Mouse (Mus musculus) spleen, postnatal 10 days (tissue): Measurements from ENCODE around the gene She.
"Not testable (repeated sequence)": the region's sequence is repeated elsewhere in the genome, so short reads cannot be mapped to it uniquely, and the experiment has no call there.

Experiments
- DNase-seq, 2 experiments: peaks; one replicate each; pipeline ENCODE4 v3.0.0; 2021 to 2022; ENCODE audit warnings: low spot score in 2 of 2

The She gene

DNA sequence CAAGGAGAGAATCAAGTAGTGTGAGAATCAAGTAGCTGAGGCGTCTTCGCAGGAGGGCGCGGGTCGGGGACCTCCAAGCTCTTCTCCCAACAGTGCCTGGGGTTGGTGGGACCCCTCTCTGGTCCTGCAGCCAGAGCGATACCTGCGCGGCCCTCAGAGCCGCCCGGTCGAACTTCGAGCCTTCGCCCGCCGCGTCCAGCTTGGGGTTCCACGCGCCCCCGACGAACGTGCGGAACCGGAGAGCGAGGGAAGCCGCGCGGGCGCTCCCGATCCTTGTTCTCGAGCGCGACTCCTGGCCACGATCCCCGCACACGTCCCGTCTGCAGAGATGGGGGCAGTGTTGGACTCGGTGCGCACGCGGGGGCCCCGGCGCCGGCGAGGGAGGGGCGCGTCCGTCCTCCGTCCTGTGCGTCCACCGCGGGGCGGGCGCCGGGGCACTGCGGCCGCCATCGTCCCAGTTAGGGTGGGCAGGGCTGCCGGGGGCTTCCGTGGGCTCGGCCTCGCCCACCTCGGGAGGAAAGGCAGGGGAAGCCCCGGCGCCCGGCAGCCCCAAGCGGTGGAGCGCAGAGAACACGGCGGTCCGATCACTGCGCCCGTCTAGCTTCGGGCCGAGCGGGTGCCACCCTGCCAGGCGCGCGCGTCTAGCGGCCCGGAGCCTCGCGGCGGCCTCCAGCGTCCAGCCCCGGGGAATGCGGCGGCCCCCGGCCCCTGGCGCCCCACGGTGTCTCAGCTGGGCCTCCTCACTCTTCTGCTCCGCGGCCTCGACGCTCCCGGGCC lies at the start of gene She:
Gene She, plus strand, starts transcription at position 556 of the 777 bp plus-strand sequence.
- no peak for DNase-seq

DNA sequence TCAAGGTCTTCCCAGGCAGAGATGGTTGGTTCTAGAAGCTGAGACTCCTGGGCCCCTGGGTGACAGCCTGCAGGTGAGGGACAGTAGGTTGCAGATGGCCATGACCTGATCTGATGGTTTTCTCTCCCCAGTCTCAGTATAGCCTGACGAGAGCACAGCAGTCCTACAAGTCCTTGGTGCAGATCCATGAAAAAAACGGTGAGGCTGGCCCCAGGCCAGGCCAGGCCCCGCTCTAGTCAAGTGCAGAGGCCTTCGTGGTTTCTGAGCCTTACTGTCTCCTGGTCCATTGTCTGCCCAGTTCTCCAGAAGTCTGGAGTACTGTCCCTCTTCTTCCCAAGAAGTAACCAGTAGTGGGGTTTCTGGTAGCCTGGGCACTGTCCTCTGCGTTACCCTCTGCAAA lies 49.5 kb upstream of the She start:
- DNase-seq = no peak

DNA sequence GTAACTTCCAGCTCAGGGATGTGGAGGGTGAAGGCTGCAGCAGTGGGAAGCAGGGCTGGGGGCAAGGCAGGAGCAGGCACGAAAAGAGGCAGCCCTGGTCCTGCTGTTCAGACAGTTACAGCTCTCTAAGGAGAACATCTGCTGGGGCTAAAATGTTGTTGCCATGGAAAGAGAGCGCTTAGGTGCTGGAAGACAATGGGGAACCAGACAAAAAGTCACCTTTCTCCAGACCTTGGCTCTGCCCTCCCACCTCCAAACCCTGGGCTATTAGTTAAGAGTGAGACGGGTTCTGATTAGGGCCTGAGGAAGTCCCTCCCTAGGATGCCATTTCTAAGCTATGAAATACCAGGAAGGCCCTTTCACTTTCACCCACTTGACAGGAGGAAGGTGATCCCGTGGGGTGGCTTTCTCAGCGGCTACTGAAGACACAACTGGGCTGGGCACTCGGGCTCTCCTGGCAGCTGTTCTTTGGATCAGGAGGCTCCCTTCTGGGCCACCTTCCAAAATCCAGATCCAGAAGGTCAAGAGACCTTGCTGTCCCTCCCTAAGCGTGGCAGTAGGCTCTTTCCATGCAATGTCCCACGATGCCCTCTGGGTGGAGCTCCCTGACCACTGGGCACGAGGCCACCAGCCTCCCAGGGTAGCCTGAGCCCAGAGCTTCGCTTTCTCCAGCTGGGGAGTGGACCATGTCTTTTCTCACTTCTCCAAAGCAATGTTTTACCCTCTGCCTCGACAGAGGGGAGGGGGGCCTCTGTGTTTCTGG lies 46.0 kb upstream of the She start:
- DNase-seq = peak; percentile 41 to 72

DNA sequence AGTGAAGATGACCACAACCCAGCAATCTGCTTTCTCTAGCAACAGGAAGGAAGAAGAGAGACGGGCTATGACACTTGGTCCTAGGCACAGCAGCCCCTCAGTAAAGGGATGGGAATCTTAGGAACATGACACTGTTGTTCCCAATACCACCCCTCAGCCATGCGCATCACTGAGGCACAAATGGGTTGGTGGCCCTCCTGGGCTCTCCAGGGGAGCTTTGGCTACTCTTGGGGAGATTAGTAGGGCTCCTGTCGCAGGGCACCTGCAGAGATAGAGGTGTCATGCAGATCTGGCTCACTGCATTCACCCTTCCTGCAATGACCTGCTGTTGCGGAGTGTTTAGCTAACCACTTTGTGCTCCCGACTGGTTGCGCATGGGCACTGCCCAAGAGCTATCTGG lies 44.9 kb upstream of the She start:
- DNase-seq = no peak

DNA sequence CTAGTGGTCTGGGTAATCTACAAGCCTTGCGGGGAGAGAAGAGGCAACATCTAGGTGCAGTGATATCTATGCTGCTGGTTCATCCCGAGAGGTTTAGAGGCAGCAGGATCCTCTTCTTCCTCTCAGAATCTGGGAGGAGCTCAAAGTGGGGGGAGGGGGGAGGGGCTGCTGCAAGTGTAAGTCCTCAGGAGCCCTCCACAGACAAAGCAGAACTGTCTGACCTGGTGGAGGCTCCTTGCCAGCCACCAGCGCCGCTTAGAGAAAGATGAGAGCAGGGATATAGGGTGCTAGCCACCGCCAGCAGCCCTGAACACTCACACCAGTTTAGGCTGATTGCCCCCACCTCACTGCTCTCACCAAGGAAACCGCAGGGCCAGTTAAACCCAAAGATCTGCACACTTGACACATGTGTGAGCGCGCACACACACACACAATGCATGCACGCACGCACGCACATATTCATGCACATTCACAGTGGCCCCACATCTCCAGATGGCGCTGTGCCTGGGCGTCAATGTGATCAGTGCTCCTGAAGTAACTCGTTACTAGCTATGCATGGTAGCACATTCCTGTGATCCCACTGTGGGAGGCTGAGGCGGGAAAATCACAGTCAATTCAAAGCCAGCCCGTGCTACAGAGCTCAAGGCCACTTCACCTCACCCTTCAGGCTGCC lies 42.4 kb upstream of the She start:
- no peak for DNase-seq

DNA sequence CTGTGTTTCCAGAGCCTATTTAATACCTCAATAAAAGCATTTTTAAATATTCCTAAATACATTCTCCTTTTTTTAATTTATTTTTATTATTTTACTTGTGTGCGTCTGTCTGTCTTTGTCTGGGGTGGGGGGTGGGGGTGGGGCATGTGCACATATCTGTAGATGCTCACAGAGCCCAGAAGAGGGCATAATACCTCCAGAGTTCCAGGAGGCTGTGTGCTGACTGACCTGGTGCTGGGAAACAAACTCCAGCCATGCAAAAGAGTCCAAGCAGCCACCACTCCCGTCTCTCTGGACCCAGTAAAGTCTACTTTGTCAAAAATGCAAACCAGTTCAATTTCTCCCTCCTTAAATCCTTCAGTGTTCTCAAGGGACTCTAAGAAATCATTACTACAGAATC lies 36.6 kb upstream of the She start:
- DNase-seq = no peak

DNA sequence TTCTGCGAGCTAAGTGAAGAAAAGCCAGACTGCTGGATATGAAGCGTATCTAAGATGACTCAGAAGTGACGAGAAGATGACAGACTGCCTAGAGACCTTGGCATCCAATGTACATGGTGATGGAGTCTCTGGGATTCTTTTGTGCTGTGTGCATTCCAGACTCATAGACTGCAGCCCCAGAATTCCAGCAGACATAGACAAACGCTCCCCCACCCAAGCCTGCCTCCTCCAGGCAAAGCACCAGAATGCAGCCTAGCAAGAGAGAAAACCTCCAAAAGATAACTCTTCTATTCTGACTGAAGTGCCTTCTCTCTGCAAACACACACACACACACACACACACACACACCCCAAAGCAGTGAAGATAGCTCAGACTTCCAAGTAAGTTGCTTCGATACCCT lies 35.4 kb upstream of the She start:
- no peak for DNase-seq

DNA sequence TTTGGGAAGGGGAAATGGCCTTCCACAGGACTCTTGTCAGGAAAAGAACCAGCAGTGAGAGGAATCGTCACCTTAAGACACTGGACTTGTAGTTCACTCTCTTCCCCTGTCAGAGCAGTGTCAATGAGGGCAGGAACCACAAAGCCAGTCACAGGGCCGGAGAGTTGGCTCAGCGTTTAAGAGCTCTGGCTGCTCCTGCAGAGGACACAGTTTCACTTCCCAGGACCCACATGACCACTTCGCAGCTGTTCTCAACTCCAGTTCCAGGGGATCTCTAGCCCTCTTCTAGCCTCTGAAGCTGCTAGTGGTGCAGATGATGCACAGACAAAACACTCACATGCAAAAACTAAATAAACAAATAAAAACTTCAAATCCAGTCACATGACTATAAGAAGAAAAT lies 34.8 kb upstream of the She start:
- no peak for DNase-seq

DNA sequence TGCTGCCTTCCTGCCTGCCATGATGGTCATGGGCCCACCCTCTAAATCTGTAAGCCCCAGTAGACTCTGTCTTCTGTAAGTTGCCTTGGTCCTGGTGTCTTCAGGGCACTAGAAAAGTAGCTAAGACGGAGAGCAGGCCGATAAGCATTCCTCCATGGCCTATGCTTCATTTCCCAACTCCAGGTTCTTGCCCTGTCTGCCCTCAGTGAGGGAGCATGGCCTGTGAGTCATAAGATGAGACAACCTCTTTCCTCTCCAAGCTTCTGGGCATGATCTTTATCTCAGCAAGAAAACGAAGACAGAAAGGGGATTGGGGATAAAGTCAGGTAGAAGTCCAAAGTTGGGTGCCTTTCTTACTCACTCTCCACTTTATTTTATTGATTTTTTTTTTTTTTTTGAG lies 32.7 kb upstream of the She start:
- no peak for DNase-seq

DNA sequence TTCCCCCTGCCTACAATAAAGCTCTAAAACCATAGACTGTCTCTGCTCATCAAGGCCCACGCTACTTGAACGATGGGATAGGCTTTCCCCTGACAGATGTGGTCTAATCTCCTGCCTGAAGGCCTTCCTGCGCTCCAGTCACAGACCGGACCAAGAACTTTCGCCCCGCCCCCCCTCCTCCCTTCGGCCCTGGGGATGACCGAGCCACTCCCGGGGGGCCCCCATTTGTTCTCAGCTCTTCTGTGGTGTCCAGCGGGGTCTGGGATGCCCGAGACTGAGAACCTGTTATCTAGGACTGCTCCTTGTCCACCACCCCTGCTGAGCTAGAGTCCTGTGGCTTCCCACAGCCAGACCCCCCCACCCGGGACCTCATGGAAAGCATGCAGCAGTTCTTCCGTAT lies 31.7 kb upstream of the She start:
- DNase-seq = no peak

DNA sequence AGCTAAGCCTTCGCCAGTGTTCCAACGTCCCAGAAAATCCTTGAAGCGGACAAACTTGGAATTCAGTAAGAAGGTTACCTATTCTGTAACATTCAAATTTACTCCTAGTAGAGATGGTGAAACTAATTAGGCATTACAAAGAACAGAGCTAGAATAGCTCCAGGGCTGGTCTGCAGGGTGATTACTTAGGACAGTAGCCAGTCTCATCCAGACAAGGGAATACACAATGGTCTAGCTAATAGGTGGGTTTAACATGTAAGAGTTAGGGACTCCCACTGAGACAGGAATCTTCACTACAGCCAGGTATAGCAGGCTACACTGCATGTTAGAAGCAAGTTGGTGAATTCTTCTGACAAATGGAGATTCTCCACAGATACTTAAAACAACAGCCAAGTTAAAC lies 31.1 kb upstream of the She start:
- DNase-seq = not testable (repeated sequence)

DNA sequence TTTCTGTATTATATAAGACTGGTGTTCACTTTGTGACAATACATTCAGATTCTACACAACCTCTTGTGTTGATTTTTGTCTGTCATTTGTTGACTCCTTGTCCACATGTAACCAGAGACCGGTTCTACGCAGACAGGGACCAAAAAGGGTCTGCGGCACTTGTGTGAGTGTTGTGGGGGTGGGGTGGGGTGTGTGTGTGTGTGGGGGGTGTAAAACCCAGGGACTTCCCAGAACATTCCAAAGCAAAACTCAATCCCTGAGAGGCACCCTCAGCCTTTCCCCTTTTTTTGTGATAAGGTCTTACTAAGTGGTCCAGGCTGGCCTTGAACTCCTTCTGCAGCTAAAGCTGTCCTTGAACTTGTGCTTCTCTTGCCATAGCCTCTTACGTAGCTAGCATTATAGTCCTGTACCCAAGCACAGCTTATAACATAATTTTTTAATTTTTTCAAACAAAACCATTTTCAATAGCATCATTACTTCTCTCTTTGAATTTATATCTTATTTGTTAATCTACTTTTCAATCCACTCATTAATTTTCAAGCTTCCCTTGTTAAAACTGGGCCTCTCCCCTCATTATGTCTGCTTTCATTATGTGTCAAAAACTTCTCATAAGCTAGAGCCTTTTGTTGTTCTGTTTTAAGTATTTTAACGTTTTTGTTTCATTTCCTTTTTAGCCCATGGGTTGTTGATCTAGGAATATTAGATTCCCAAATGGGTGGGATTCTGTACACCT lies 30.2 kb upstream of the She start:
- no peak for DNase-seq

DNA sequence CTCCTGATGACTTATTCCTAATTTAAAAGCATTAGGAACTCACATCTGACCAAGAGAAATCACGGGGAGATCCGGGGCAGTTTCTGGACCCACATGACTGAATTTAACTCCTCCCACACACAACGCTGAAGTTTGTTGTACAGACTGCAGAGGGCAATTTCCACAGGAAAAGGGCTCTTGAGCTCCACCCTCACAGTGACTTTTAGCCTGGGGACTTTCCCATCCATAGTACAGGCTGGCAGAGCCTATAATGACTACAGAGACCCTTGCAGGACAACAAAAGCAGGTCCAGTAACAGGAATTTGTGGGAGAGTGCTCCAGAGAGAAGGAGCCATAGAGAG lies 29.7 kb upstream of the She start:
- DNase-seq = no peak

DNA sequence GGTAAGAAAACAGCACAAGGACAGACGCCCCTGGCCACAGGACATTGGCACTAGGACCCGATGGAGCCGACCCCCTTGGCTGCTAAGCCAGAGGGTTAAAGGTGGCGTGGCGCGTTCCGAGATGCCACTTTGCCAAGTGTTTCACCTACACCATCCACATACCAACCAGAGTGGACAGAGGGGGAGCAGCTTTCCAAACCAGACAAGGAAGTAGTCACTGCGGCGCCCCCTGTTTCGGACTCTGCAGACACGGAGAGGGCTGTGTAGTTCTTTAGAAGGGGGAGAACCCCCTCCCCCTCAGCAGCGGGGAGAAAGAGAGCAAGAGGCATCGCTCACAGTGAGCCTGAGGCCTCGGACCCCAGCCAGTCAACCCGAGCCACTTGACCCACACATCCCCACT lies 28.3 kb upstream of the She start:
- DNase-seq = no peak

DNA sequence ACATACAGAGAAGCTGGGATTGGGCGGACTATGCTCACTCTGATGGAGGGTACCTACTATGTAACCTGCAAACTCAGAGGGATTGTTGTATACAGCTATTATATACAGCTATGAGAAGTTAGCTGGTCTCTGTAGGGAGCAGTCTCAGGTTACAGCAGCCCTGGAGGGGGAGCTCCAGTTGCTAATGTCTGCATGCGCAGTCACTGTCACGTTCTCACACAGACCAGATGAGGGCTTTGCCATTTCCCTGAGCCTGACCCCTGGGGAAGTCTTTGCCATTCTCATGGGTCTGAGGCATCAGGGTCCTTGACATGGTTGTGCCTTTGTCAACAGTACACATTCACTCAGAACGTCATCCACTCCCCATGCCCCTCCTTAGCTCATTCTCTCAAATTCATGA lies 26.0 kb upstream of the She start:
- no peak for DNase-seq

DNA sequence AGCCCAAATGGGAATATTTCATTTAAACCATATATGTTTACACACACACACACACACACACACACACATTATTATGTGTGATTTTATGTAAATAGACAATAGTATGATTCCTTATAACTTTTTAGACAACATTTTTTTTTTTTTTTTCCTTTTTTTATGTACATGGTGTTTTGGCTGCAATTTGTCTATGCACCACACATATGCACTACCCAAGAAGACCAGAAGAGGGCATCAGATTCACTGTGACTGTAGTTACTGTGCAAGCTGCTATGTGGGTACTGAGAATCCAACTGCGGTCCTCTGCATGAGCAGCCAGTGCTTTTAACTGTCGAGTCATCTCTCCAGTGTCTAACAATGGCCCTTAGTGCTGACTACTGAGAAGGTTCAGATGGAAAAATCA lies 24.4 kb upstream of the She start:
- no peak for DNase-seq

DNA sequence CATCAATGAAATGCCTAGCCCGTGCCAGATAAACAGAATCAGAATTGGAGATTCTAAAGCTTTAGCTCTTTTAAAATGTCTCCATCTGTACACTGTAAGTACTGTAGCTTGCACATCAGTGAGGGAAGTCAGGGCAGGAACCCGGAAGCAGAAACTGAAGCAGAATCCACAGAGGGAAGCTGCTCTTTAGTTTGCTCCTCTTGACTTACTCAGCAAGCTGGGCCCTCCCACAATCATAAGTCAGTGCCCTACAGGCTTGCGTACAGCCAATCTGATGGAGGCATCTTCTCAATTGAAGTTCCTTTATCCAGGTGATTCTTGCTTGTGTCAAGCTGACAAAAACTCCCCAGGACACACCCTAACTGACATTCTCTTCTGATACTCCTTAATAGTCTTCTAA lies 24.0 kb upstream of the She start:
- no peak for DNase-seq

DNA sequence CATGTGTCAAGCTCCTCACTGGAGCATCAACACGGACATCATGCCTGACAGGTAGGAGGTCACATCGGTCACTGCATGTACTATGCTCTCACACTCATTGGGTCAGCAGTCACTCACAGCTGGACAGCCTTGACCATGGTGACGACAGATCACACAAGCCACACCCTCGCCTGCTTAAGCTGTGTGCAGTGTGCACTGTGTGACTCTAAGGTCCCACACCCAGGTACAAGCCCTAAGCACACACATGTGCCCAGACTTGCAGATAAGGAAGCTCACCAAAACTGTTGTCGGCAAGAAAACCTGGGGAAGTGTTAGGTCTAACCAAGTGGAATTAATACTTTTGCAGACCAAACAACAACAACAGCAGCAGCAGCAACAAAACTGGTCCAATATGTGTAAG lies 23.3 kb upstream of the She start:
- peak; percentile 31 to 46 for DNase-seq

DNA sequence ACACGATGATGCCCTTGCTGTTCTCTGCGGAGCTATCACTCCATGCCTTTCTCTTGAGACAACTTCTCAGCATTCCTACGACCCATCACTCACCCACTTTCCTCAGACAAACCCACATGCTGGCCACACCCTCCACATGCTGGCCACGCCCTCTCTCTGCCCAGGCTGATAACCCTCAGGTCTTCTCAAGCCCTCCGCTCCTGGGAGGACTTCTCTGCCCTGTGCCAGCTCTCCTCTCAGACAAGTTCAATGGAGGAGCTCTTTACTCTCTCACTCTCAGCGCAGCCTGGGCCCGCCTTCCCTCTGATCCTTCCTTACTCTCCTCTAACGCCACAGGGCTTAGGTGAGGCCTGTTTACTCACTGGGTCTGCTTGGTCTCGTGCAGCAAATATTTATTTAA lies 22.5 kb upstream of the She start:
- DNase-seq = peak; percentile 64 to 89

DNA sequence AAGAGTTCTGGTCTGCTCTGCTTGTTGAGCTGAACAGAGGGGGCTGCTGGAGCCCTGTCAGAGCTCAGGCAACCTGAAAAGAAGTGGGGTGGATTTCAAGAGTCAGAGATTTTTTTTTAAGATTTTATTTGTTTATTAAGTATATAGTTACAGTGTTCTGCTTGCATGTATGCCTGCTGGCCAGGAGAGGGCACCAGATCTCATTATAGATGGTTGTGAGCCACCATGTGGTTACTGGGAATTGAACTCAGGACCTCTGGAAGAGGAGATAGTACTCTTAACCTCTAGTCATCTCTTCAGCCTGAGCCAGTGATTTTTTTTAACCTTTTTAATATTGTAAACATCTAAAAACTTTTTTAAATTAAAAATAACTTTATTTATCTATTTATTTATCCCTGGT lies 20.3 kb upstream of the She start:
- peak in 1 of 2 experiments; percentile 59 for DNase-seq

DNA sequence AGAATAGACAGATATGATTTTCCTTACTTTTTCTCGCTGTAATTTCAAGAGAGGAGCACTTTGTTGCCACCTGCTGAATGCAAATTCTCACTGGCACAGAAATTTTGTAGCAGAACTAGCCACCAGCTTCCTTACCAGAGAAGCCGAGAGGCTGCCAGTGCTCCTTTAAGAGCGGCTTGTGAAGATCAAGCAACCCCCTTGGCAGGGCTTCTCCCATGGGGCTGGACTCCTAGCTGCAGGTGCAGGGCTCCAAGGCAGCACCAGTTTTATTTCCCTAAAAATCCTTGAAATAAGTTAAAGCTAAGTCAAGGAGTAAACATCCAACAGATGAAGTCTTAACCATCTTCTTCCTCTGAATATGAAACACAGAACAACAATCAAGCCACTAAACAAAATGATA lies 19.0 kb upstream of the She start:
- DNase-seq = no peak

DNA sequence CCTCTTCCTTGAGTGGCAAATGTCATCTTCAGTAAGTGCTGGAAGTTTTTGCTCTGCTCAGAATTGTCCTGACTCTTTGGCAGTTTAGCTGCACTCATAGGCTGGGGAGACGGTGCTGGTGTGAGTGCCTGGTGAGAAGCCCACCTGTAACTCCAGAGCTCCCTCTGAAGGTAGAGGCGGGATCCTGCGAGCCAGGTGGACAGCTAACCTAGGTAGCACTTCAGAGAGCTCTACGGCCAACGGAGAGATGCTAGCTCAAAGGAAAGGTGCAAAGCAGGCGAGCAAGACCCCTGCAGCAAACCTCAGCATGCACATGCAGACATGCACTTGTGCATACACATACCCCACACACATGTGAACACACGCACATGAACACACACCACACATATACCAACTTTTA lies 17.1 kb upstream of the She start:
- DNase-seq = no peak
